Mouse (Mus musculus) liver, embryonic 14 days (tissue): ENCODE measurements around the gene Myo1d. TPM values are rescaled to one million over a fixed set of nuclear protein-coding genes. Genes with fewer than 3 reads are reported as not detected.

ENCODE experiments used
- polyA plus RNA-seq: library from polyadenylated mRNA; depleted of rRNA; stranded (reverse); fragments of >200 nt; gene quantifications from 2 replicates; pipeline ENCODE4 v1.2.3, GENCODE M21; 2012; rRNA removed

The Myo1d gene
- polyA plus RNA-seq, result 2.7 and 3.1 TPM in 2 replicates

GRCm38 (mm10) chr11:80779527-80780344, at the start of gene Myo1d:
Gene Myo1d, minus strand, starts transcription at chr11:80780025.

GRCm38 (mm10) chr11:80809993-80810821, 30.4 kb upstream of the Myo1d start, which contains the start of gene Tmem98:
Gene Tmem98, plus strand, starts transcription at chr11:80810175.

GRCm38 (mm10) chr11:80476222-80477189, 303.3 kb downstream of the Myo1d start, which contains the start of gene Cdk5r1:
Gene Cdk5r1, plus strand, starts transcription at chr11:80477023.

Other genes starting within 250 kb of the Myo1d start
- gene Tmem98, start 30.1 kb upstream of the Myo1d start, polyA plus RNA-seq, result 4.5 and 5.0 TPM in 2 replicates
- not detected in 2 replicates for gene Spaca3, start 78.3 kb upstream of the Myo1d start, polyA plus RNA-seq